ENCODE assay signal across 31 mouse cellular contexts in the genomic region with DNA sequence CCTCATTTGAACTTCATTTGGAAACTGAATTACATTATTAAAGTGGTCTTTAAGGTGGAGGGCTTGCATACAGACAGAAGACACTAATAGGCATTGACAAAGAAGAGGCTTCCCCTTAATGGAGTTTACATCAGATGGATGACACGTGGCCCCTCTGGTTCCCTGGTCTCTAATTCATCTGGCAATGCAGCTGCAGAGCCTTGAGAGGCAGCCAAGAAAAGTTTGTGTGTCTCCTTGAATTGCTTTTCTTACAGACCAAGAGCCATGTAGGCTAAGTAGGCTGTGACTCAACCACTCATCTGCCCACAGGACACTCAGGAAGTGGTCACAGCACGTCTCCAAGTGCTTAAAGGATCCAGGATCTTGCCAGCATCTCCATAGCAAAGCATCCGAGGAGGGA.
DNase-seq lines count a peak whose midpoint lies in the region; ATAC-seq and TF ChIP-seq lines count a peak whose summit lies in the region.
"Had no signal": no experiment of that assay in that cellular context is flagged by ENCODE, and none has a peak within 500 bp of the region (broad histone marks: within the 10 kb centered on the region; RNA-seq: fewer than 3 reads in every experiment).

No protein-coding gene starts in this region.

- no peaks in the 10 kb centered on the region for H3K27me3 ChIP-seq in limb, embryonic 10.5 days (ENCODE audit: low read depth, poor library complexity, severe bottlenecking)
- H3K27me3 ChIP-seq: embryonic facial prominence, embryonic 12.5 days; embryonic facial prominence, embryonic 15.5 days; heart, embryonic 15.5 days; hindbrain, embryonic 13.5 days; intestine, embryonic 15.5 days had no signal

- WGBS in limb, embryonic 10.5 days = 78% methylated on average over 3 of the region's 3 CpGs

- peak; percentile 44; the same call in 1 of the 2 replicates for ATAC-seq in frontal cortex, adult (ENCODE audit: low TSS enrichment)
- ATAC-seq: activated CD4-positive, CD25-positive, alpha-beta regulatory T cell, adult 4 months; CD4-positive, CD25-positive, alpha-beta regulatory T cell, adult 4 months; forebrain, embryonic 14.5 days; forebrain, postnatal 0 days; hindbrain, embryonic 16.5 days; intestine, embryonic 15.5 days had no signal

- H3K36me3 ChIP-seq in limb, embryonic 10.5 days = no peaks in the 10 kb centered on the region
- H3K36me3 ChIP-seq: embryonic facial prominence, embryonic 12.5 days; embryonic facial prominence, embryonic 15.5 days; heart, embryonic 15.5 days; hindbrain, embryonic 10.5 days; hindbrain, embryonic 13.5 days; intestine, embryonic 15.5 days had no signal

- no peak for TF ChIP-seq CTCF in left cerebral cortex, adult 2 months (IDR thresholded peaks at IDR 0.05)

- intact Hi-C loops in left cerebral cortex, adult 2 months (cut with DNase I) = loop anchor here (5.0 kb wide), 1 partner anchor 103 kb away; no protein-coding TSS in a partner anchor

- peak overlapping the region; percentile 69 for H3K27ac ChIP-seq in left cerebral cortex, adult 2 months
- no peak overlapping the region for H3K27ac ChIP-seq in limb, embryonic 10.5 days
- H3K27ac ChIP-seq: embryonic facial prominence, embryonic 12.5 days; embryonic facial prominence, embryonic 15.5 days; gastrocnemius, adult 2 months; heart, adult 2 months; heart, embryonic 15.5 days; hindbrain, embryonic 10.5 days; hindbrain, embryonic 13.5 days; intestine, embryonic 15.5 days had no signal

- H3K4me3 ChIP-seq in left cerebral cortex, adult 2 months = no peak overlapping the region
- H3K4me3 ChIP-seq in limb, embryonic 10.5 days = no peak overlapping the region
- H3K4me3 ChIP-seq: embryonic facial prominence, embryonic 12.5 days; embryonic facial prominence, embryonic 15.5 days; gastrocnemius, adult 2 months; heart, adult 2 months; heart, embryonic 15.5 days; hindbrain, embryonic 10.5 days; hindbrain, embryonic 13.5 days; intestine, embryonic 15.5 days had no signal

- H3K9me3 ChIP-seq in limb, embryonic 10.5 days (replicated peaks) = no peaks in the 10 kb centered on the region; the same call in 1 of the 2 replicates
- H3K9me3 ChIP-seq: embryonic facial prominence, embryonic 12.5 days; embryonic facial prominence, embryonic 15.5 days; heart, embryonic 15.5 days; intestine, embryonic 15.5 days had no signal

- no peak for DNase-seq in frontal cortex, postnatal 10 days (ENCODE audit: low spot score in 2 of 2)
- no peak for DNase-seq in left cerebral cortex, adult 2 months (ENCODE audit: extremely low spot score in 1 of 2, low spot score in 2 of 2)
- DNase-seq in left cerebral cortex, adult 18-20 months (ENCODE audit: low spot score in 2 of 2) = no peak
- peak; percentile 23 for DNase-seq in MN1 (ENCODE audit: low spot score)
- peak; percentile 15 for DNase-seq in limb, embryonic 10.5 days (ENCODE audit: low spot score)
- no peak for DNase-seq in cerebellum, adult 11 months
- DNase-seq in cerebellum, postnatal 25 days = no peak
- DNase-seq: adrenal gland, adult 8-10 months; adrenal gland, postnatal 25 days; B cell, adult 2 months; cerebellum, adult 11-12 months; cerebellum, adult 8-10 months; cerebellum, postnatal 10 days; forebrain, postnatal 0 days; gastrocnemius, adult 2 months; gastrocnemius, postnatal 14 days; heart, adult 2 months; heart, postnatal 10 days; heart, postnatal 36 days; kidney, adult 11 months had no signal

- peaks cover 11% of the 10 kb centered on the region for H3K4me1 ChIP-seq in limb, embryonic 10.5 days
- H3K4me1 ChIP-seq: embryonic facial prominence, embryonic 12.5 days; embryonic facial prominence, embryonic 15.5 days; heart, embryonic 15.5 days; intestine, embryonic 15.5 days had no signal

Comparison
In these comparisons a context has a peak if more than half of its experiments do, and no peak if none do; other contexts are left out.
1. DNase-seq: peak in MN1 (single experiment) and limb, embryonic 10.5 days (single experiment); none in frontal cortex, postnatal 10 days (0 of 2), left cerebral cortex, adult 2 months (0 of 2), left cerebral cortex, adult 18-20 months (0 of 2), cerebellum, adult 11 months (single experiment) and cerebellum, postnatal 25 days (0 of 2).